Mouse (Mus musculus) embryo, embryonic 10 days (tissue): ENCODE results near the gene Fabp6.

ENCODE experiments used
- DNase-seq: peaks from one replicate; pipeline ENCODE4 v3.0.0-alpha.2; 2015; ENCODE audit warnings: low spot score

The Fabp6 gene

DNA sequence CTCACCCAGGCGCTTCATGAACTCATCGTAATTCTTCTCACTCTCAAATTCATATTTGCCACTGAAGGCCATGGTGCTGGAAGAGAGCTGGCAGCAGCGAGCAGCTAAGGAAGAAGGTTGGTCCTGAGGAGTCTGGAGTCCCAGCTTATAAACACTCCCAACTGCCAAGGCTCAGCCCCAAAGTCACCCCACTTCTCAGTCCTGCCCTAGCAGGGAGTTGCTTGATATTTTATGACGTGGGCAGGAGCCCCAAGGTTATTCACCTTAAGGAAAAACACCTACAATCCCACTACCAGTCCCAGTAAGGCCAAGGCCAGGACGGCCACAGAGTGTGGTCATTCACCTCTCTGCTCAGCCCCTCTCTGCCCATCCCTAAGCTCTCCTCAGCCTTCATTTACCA is at the start of gene Fabp6:
Gene Fabp6 (minus strand): TSS at position 101 of the 400 bp plus-strand sequence.
- no peak for DNase-seq

DNA sequence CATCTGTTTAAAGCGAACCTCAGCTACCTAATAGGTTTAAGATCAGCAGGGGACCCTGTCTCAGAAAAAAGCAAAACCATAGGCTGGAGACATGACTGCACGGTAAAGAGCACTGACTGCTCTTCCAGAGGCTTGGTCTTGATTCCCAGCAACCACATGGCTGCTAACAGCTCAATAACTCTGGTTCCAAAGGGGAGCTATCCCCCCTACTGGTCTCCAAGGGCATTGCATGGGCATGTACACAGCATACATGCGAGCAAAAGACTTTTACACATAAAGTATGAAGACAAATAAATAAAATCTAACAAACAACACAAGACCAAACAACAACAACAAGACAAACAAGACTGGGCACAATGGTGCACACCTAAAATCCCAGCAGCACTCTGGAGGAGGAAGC is 43.9 kb upstream of the Fabp6 start:
- DNase-seq = no peak

DNA sequence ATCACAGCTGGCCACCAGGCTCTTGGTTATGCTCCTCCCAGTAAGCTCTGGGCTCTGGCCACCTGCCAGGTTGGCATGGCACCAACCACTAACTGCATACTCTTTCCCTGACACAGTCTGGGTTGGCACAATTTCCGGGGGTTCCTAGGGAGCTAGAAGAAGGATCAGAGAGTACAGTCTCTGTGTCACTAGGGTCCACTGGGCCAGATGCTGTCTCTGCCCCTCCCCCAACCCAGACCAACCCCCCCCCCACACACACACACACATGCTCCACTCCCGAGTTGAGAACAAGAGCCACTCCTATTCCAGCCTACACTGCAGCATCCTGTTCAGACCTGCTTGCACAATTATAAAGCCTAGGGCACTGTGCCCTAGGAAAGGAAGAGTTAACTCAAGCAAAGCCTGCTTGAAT is 41.8 kb upstream of the Fabp6 start:
- DNase-seq = no peak

DNA sequence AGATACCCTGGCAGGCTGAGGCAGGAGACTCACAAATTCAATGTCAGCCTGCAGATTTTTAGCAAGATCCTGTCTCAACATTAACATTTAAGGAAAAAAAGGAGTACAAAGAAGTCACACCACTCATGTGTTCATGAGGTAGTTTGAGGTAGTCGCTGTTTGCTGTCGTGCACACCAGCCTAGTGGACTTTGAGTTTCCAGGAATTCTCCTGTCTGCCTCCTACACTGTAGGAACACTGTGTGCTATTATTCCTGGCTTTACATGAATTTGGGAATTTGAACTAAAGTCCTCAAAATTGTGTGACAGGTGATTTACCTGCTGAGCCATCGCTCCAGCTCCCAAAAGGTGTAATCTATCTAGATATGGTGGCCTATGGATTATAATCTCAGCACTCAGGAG is 37.1 kb upstream of the Fabp6 start:
- DNase-seq = no peak

DNA sequence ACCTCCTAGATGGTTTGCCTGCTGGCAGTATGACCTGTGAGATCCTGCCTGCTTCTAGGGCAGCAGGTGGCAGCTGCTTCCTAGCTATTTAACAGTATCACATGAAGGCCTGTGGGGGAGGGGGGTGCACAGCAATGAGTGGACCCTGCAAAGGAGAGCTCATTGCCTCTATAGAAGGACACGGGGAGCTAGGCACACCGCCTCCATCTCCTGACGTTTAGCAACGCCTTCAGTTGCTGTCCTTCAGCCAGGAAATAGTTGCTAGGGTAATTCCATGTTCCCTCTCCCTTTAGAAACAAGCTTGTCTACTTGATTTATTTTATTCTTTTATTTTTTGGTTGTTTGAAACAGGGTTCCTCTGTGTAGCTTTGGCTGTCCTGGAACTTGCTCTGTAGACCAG is 35.4 kb upstream of the Fabp6 start:
- no peak for DNase-seq

DNA sequence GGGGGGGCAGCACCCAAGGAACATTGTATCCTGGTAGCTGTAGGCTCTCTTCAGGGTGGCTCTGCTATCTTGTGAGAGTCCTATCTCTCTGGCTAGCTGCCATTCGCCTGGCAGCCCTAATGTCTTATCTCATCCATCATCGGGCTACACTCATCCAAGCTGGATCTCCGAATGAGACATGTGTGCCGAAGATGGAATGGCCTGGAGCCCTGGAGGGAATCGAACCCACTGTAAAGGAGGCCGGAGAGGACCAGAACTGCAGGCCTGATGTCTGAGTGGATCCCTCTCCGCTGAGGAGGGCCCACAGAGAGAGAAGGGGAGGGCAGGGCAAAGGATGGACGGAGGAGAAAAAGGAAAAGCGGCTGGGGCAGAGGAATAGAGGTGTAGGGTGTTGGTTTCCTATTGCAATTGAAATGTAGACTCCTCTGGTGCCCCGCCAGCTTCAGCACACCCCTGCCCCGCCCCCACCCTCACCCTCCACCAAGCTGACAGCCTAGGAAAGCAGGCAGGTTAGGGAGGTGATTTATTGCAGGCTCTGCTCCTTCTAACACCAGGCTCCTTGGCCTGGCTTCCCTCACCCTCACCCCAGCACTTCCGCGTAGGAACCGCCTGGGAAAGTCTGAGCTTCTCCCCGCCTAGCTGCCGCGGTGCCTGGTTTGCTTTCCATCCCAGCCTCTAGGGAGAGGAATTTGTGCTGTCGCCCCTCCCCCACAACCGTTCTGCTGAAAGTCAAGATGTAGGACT is 32.5 kb upstream of the Fabp6 start:
- peak; percentile 85 for DNase-seq

DNA sequence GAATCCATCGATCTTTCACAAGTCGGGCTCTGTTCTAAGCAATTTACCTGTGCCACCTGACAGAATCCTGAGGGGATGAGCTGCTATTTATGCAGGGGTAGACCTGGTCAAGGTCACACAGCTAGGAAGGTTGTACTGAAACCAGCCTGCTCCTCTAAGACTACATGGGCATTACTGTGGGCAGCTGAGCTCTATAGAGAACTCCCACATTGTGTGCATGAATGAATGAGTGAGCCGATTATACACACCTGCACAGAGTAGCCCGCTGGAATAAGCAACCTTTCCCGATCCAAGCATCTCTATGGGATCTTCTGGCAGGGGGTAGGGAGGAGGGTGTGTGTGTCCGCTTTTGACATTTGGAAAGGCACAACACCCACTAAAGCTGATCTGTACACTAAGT is 31.8 kb upstream of the Fabp6 start:
- no peak for DNase-seq

DNA sequence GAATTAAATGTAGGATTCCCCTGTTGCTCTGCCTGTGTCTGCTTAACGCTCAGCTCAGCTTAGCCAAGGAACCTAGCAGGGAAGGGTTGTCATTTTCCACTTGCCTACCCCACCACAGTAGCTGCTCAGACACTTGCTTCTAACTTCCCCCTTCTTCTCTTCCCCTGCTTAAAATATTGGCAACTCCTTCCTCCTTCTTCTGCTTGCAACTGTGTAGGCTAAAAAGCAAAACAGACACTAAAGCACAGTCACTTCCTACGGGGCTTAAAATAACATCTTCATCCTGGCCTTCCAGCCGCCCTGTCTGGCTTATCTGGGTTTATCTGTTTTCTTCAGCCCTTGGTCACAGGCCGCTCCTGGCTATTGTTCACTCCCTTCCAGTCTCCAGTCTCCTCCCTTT is 31.2 kb upstream of the Fabp6 start:
- DNase-seq = no peak

DNA sequence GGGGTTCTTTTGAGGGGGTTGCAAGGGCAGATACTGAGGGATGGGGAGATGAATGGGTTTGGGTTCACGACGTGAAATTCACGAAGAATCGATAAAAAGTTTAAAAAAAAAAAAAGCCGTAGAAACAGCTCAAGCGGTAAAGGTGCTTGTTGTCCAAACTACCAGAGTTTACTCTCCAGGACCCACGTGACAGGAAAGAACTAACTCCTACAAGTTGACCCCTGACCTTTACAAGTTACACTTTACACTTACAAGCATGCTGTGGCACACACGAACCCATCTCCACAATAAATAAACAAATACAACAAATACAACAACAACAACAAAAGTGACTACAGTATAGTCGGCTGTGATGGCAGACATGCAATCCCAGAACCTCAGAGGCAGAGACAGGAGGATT is 30.3 kb upstream of the Fabp6 start:
- DNase-seq = no peak

DNA sequence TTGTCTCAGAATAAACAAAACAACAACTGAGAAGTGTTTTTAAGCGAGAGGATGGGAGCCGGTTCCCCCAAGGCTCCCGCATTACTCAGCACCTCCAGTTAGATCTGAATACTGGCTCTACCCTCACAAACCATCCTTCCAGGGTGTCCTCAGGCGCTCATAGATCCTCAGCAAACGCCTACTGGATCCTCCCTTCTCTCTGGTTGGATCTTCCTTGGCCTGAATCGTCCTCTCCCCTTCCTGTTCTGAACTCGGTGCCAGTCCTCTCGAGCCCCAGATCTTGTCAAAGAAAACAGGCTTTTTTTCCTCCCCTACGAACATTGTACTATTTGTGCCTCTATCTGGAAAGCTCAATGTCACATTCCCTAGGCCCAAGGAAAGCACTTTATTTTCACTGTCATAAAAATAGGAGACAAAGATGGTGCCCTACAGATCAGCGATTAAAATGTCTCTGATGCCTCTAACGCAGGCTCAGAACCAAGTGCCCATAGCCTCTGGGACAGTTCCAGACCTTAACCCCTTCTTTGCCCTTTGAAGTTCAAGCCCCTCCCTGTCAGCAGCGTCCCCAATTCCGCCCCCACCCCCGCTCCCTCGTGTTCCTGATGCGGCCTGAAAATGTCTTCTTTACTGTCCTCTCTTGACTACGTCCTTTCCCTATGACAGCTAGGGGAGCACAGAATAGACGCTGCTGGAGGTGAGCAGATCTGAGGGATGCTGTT is 25.7 kb upstream of the Fabp6 start:
- no peak for DNase-seq

DNA sequence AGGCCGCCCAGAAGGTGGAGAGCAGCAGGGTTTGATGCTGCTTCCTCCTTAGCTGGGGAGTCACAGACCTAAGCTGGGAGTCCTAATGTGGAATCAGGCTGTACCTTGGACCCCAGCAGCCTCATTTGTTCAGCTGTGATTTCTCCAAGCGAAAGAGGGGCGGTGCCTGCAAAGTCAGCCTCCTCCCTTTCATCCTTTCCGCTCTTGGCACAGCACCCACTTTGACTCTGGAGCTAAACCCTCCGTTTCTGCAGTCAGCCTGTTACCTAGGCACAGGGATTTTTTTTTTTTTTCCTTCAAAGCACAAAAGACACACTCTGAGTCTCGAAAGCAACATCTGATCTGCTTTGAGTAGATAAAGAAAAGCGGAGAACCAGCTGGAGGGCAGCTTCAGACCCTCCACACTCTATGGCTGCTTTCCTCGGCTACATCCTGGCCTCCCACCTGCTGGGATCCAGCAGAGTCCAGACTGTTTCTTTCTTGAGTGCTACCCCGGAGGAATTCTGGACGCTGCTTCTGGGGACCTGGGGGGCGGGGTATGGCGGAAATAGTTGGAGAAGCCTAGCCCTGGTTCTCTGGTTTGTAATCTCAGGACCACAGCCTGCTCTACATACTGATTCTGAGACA is 25.1 kb upstream of the Fabp6 start:
- peak; percentile 47 for DNase-seq

DNA sequence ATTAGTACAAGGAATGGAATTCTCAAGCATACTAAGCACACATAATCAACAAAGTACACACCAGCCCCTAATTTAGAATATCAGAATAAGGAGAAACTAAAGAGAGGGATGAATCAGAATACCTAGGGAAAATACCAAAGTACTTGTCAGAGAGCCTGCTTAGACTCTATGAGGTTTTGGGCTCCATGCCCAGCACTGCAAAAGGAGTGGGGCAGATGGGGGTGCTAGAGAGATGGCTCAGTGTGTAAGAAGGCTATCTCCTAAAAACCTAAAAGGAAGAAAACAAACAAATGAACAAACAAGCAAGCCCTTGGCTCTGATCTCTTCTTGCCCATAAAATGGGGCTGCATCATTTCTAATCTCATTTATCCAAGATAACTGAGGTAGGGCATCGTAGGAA is 23.0 kb upstream of the Fabp6 start:
- DNase-seq = no peak

DNA sequence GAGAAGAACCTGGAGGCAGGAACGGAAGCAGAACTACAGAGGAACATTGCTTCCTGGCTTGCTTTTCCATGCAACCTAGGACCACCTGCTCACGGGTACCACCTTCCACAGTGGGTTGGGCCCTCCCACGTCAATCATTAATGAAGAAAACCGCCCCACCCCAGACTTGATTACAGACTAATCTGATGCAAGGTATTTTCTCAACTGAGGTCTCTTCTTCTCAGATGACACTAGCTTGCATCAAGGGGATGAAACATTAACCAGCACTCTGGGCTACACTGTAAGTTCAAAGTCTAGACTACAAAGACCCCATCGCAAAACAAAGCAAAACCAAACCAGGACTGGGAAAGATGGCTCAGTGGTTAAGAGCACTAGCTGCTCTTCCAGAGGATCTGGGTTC is 20.4 kb upstream of the Fabp6 start:
- DNase-seq = no peak

DNA sequence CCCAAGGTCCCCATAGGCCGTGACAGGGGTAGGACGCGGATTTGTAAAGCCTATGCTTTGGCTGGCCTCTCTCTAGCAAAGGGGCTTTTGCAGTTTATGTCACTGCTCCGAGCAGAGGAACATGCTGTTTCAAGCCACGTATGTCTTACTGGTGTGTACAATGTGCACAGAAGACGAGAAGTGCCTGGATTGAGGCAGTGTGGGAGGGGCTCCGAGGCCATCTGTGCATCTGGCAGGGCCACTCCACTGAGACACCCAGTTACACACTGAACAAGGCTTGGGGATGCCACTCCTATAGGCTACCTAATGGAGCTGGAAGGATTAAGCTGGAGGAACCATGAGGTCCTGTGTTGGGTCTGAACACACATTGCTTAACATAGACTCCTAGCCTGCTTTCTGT is 17.1 kb upstream of the Fabp6 start:
- peak; percentile 27 for DNase-seq

DNA sequence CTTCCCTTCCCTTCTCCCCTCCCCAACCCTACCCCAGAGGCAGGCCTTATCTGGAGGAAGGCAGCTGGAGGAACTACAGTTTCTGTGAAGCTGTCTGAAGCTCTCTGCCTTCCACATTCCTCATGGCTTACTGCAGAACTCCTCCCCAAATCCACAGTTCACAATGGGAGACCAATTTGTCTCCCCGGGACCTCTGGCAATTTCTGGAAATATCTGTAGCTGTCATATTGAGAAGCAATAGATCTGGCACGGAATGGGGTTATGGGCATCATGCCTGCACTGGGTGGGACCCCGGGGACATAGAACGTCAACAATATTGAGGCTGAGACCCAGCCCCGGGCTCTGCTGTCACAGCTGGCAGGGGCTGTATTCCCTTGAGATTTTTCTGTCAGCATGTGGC is 16.6 kb upstream of the Fabp6 start:
- no peak for DNase-seq

DNA sequence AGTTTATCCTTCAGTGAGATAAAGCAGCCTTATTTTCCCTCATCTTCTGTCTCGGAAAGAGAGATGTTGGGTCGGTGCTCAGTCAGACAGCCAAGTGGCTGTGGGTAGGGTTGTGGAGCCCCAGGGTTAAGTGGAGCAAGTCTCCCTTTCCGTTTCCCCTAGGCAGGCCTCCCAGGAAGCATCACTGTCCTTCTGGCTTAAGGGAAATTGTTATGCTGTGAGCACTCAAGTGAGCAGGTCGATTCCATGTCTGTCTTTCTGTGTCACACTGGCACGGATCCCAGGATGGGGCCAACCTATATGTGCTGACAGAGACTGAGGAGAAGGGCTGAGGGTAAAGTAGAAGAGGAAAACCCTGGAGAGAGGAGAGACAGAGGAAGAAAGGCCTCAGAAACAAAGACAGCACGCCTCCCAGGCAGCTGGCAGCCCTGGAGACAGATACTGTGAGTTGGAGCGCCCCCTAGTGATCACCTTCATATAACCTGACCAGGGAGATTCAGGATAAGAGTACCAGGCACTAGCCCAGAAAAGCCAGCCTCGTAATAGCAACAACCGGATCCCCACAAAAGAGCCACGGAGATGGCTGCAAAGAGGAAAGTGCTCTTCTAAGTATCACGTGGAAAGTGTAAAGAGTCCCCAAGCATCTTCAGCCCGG is 11.6 kb upstream of the Fabp6 start:
- peak; percentile 90 for DNase-seq

DNA sequence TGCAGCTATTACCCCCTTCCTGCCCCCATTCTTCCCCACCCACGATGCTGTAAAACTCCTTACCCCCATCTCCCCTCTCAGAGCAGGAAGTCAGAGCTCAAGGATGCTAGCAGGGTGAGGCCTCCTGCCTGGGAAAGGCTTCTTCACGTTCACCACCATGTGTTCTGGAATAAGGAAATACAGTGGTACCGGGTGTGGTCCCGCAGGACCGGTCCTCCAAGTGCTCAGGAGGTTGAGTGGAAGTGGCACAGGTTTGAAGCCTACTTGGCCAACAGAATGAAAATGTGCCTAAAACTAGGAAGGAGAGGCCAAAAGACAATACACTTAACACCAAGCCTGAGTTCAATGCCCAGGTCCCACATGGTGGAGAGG is 9.3 kb upstream of the Fabp6 start:
- DNase-seq = no peak

DNA sequence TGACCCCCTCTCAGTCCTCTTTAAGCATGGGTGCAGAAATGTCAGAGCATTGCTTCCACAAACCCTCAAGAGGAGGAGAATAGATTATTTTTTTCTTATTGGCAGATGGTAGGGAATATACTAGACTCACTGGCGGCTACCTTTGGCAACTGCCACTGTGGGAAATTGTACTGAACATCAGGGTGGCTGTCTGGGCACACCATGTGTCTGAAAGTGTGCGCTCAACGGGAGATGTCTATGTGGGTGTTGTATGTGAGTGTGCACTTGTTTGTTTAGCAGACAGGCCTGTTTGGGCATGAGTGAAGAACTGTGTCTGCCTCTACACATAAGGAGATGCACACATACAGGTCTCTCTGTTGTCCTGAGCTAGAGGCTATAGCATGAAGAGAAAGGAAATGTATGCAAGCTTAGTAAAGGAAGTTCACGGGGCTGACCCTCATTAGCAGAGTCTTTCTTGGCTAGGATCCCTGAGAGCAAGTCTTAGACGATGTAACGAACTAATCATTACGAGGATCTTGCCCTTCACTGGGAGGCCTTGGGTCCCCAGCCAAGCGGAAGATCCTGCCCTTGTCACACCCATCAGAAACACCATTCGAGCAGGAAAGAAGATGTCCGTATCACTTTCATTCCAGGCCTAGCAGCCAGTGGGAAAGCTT is 8.8 kb upstream of the Fabp6 start:
- no peak for DNase-seq

DNA sequence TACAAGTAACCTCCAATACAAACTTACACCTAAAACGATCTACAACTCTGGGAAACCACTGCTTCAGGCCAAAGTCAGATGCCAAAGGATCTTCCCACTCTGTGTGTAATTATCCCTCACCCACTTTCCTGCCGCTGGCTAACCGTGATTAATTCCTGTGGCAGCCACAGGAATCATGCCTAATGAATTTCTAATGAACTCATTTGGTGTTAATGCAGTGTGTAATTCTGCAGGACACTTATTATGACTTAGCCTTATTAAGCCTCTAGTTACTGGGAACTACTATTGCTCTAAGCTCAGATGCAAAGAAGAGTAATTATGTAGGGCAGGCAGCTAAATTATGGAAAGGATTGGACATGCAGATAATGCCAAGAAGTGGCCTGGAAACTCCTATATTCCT is 7.1 kb upstream of the Fabp6 start:
- DNase-seq = no peak

DNA sequence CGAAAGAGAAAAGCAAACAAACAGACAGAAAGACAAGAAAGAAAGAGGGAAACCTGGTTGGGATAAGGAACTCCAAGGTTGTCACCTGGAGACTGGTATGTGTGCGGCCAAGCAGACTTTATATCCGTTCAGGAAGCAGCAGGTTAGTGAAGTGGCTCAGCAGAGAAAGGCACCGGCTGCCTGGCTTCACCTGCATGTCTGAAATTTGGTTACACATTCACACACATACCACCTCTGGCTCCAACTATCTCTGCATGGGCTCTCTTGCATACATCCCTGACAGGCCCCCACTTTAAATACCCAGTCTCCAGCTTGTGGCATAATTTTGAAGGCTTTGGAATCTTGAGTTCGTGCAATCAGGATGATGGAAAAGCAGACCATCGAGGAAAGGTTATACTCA is 4.5 kb upstream of the Fabp6 start:
- no peak for DNase-seq

DNA sequence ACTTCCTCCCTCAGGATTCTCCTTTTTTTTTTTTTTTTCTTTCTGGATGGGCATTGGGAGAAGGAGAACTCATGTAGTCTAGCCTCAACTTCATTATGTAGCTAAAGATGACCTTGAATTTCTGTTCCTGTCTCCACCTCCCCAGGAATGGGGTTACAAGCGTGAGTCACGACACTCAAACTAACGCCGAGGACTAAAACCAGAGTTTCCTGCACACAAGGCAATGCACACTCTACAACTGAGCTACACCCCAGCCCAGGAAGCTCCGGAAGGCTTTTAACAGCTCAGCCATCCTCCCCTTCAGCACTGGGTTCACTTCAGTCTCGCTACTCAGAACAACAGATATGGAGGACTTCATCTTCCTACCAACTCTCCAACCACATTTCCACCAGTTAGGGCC is 3.6 kb upstream of the Fabp6 start:
- DNase-seq = no peak

DNA sequence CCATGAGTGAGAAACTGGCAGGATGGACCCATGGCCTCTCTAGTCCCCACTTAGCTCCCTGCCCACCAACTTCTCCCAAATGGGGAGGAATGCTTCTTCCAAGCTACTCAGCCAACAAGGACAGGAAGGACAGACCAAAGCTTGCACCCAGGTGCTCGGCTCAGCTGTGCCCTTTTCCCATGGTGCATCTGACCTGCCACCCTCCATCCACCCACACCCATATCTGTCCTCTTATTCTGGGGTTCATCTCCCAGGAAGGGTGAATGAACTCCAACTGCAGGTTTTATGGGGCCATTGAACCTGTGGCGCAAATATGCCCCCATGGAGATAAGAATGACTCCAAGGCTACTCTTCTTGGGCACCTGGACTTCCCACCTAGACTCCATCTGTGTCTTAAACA is 2.9 kb upstream of the Fabp6 start:
- DNase-seq = no peak
